Mouse (Mus musculus): ENCODE measurements around the gene Itgb2. TPM values are rescaled to one million over a fixed set of nuclear protein-coding genes. Genes with fewer than 3 reads are reported as not detected.

Itgb2 gene
- total and polyA plus RNA-seq, 3 experiments, result 20.0 to 49.2 (median 39.6) TPM

DNA sequence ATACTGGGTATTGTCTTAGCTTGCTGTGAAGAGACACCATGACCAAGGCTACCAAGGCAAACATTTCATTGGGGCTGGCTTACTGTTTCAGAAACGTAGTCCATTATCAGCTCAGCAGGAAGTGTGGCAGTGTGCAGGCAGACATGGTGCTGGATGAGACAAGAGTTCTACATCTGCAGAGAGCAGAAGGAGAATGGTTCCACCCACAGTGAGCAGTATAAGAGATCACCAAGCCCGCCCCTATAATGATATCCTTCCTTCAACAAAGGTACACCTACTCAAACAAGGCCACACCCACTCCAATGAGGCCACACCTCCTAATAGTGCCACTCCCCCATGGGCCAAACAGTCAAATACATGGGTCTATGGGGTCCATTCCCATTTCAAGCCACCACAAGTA lies 31.5 kb downstream of the Itgb2 start:
- peaks cover 97% of the 10 kb centered on the region for H3K36me3 ChIP-seq (replicated peaks)

GRCm38 (mm10) chr10:77565005-77565404 lies 35.0 kb downstream of the Itgb2 start:
- Histone ChIP-seq H3K4me1 (ENCODE audit: insufficient read depth, low read depth, low read length) (peaks cover 91% of the 10 kb centered on the region), H3K9me3 (replicated peaks) (no peaks in the 10 kb centered on the region), H3K27me3 (ENCODE audit: insufficient read depth, low read length) (no peaks in the 10 kb centered on the region), H3K36me3 (replicated peaks) (peaks cover 74% of the 10 kb centered on the region), H3K4me3 (ENCODE audit: low read depth, low read length) (peak overlapping the region; percentile 50; the same call in 1 of the 2 replicates)
- peak; percentile 73 for DNase-seq (ENCODE audit: low spot score)
- TF ChIP-seq GATA2 (IDR thresholded peaks at IDR 0.05; ENCODE audit: borderline replicate concordance, low read depth, low read length) (no peak), TAL1 (conservative IDR thresholded peaks at IDR 0.05; ENCODE audit: low read depth, low read length) (peak; percentile 74)
- peak; percentile 86 for ATAC-seq (ENCODE audit: extremely low read depth, insufficient number of reproducible peaks, low FRiP score, poor library complexity, severe bottlenecking)

More for the DNA sequence above, 31.5 kb downstream of the Itgb2 start:
- Histone ChIP-seq H3K4me3 (ENCODE audit: low read depth, low read length) (no peak overlapping the region), H3K9me3 (replicated peaks) (no peaks in the 10 kb centered on the region), H3K4me1 (ENCODE audit: insufficient read depth, low read depth, low read length) (peaks cover 90% of the 10 kb centered on the region), H3K27me3 (ENCODE audit: insufficient read depth, low read length) (no peaks in the 10 kb centered on the region)
- no peak for DNase-seq (ENCODE audit: low spot score)
- ATAC-seq (ENCODE audit: extremely low read depth, insufficient number of reproducible peaks, low FRiP score, poor library complexity, severe bottlenecking), result no peak
- no peak for TF ChIP-seq GATA2 (IDR thresholded peaks at IDR 0.05; ENCODE audit: borderline replicate concordance, low read depth, low read length)
- no peak for TF ChIP-seq CTCF (IDR thresholded peaks at IDR 0.05; ENCODE audit: low read depth, low read length)
- no peak for TF ChIP-seq TAL1 (conservative IDR thresholded peaks at IDR 0.05; ENCODE audit: low read depth, low read length)
- no peak for TF ChIP-seq POLR2AphosphoS5 (IDR thresholded peaks at IDR 0.05; ENCODE audit: insufficient replicate concordance, low read depth, low read length)
- no peak for TF ChIP-seq GATA1 (IDR thresholded peaks at IDR 0.05; ENCODE audit: borderline replicate concordance, low read length)

DNA sequence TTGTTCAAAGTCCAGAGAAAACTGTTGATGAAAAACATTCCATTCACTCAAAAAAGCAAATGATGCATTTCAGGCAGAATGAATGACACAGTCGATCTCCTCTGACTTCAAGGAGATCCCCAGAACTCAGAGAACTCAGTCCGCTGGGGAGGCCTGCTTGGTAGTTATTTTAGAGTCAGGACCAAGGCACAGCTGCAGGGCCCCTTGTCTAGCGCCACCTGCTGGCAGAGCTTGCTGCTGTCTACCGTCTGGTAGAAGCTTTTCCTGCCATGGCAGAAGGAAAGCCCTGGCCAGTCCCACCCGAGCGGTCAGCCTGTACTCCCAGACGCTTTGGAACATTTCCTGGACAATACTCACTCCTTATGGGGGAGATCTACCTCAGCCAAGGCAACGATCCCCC lies 36.6 kb downstream of the Itgb2 start:
- H3K4me3 ChIP-seq (ENCODE audit: low read depth, low read length), result no peak overlapping the region
- no peak for ATAC-seq (ENCODE audit: extremely low read depth, insufficient number of reproducible peaks, low FRiP score, poor library complexity, severe bottlenecking)
- no peaks in the 10 kb centered on the region for H3K9me3 ChIP-seq (replicated peaks)
- DNase-seq (ENCODE audit: low spot score), result no peak
- peaks cover 76% of the 10 kb centered on the region for H3K4me1 ChIP-seq (ENCODE audit: insufficient read depth, low read depth, low read length)
- H3K27me3 ChIP-seq (ENCODE audit: insufficient read depth, low read length), result no peaks in the 10 kb centered on the region
- peak; percentile 88 for TF ChIP-seq CTCF (IDR thresholded peaks at IDR 0.05; ENCODE audit: low read depth, low read length)
- no peak for TF ChIP-seq GATA1 (IDR thresholded peaks at IDR 0.05; ENCODE audit: borderline replicate concordance, low read length)
- TF ChIP-seq TAL1 (conservative IDR thresholded peaks at IDR 0.05; ENCODE audit: low read depth, low read length), result no peak
- TF ChIP-seq POLR2AphosphoS5 (IDR thresholded peaks at IDR 0.05; ENCODE audit: insufficient replicate concordance, low read depth, low read length), result no peak
- no peak for TF ChIP-seq GATA2 (IDR thresholded peaks at IDR 0.05; ENCODE audit: borderline replicate concordance, low read depth, low read length)
- peaks cover 65% of the 10 kb centered on the region for H3K36me3 ChIP-seq (replicated peaks)

- no peak for TF ChIP-seq CTCF (IDR thresholded peaks at IDR 0.05; ENCODE audit: low read depth, low read length)
- no peak for TF ChIP-seq GATA2 (IDR thresholded peaks at IDR 0.05; ENCODE audit: borderline replicate concordance, low read depth, low read length)
- TF ChIP-seq POLR2AphosphoS5 (IDR thresholded peaks at IDR 0.05; ENCODE audit: insufficient replicate concordance, low read depth, low read length), result no peak
- DNase-seq (ENCODE audit: low spot score) (no peak), ATAC-seq (ENCODE audit: extremely low read depth, insufficient number of reproducible peaks, low FRiP score, poor library complexity, severe bottlenecking) (no peak)
- no peaks in the 10 kb centered on the region for H3K9me3 ChIP-seq (replicated peaks)
- peaks cover 11% of the 10 kb centered on the region for H3K27me3 ChIP-seq (ENCODE audit: insufficient read depth, low read length)
- H3K36me3 ChIP-seq (replicated peaks), result peaks cover 37% of the 10 kb centered on the region
- H3K4me1 ChIP-seq (ENCODE audit: insufficient read depth, low read depth, low read length), result peaks cover 67% of the 10 kb centered on the region
- H3K4me3 ChIP-seq (ENCODE audit: low read depth, low read length), result no peak overlapping the region
These were observed 39.4 kb downstream of the Itgb2 start for GRCm38 (mm10) chr10:77569481-77569880.

- Histone ChIP-seq H3K27me3 (ENCODE audit: insufficient read depth, low read length) (peaks cover 14% of the 10 kb centered on the region), H3K4me1 (ENCODE audit: insufficient read depth, low read depth, low read length) (peaks cover 64% of the 10 kb centered on the region), H3K4me3 (ENCODE audit: low read depth, low read length) (no peak overlapping the region), H3K9me3 (replicated peaks) (no peaks in the 10 kb centered on the region), H3K36me3 (replicated peaks) (peaks cover 31% of the 10 kb centered on the region)
- no peak for DNase-seq (ENCODE audit: low spot score)
- TF ChIP-seq CTCF (IDR thresholded peaks at IDR 0.05; ENCODE audit: low read depth, low read length) (no peak), TAL1 (conservative IDR thresholded peaks at IDR 0.05; ENCODE audit: low read depth, low read length) (no peak), GATA2 (IDR thresholded peaks at IDR 0.05; ENCODE audit: borderline replicate concordance, low read depth, low read length) (no peak), GATA1 (IDR thresholded peaks at IDR 0.05; ENCODE audit: borderline replicate concordance, low read length) (no peak), POLR2AphosphoS5 (IDR thresholded peaks at IDR 0.05; ENCODE audit: insufficient replicate concordance, low read depth, low read length) (no peak)
- ATAC-seq (ENCODE audit: extremely low read depth, insufficient number of reproducible peaks, low FRiP score, poor library complexity, severe bottlenecking), result no peak
These were observed 40.1 kb downstream of the Itgb2 start for GRCm38 (mm10) chr10:77569973-77570658.

DNA sequence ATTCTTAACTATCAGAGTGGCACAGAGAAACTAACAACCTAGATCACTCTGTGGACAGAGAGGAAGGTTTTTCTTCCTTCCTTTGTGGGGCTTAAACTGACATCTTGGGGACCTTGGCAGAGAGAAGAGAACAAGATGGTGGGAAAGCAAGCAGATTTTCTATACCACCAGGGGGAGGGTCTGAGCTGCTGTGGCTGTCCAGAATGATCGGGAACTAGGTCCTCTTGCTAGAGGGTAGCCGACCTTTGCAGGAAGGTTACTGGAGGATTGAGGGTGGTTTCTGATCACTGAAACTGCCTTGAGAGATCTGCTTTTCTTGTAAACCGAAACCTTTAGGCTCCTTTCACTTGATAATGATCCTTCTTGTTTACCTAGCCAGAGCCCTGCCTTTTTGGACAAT lies 42.2 kb downstream of the Itgb2 start:
- no peak for ATAC-seq (ENCODE audit: extremely low read depth, insufficient number of reproducible peaks, low FRiP score, poor library complexity, severe bottlenecking)

More for the DNA sequence above, 42.2 kb downstream of the Itgb2 start:
- peaks cover 11% of the 10 kb centered on the region for H3K36me3 ChIP-seq (replicated peaks)
- TF ChIP-seq CTCF (IDR thresholded peaks at IDR 0.05; ENCODE audit: low read depth, low read length), result no peak
- TF ChIP-seq TAL1 (conservative IDR thresholded peaks at IDR 0.05; ENCODE audit: low read depth, low read length), result no peak
- no peak for TF ChIP-seq GATA1 (IDR thresholded peaks at IDR 0.05; ENCODE audit: borderline replicate concordance, low read length)
- no peak for TF ChIP-seq GATA2 (IDR thresholded peaks at IDR 0.05; ENCODE audit: borderline replicate concordance, low read depth, low read length)
- H3K4me1 ChIP-seq (ENCODE audit: insufficient read depth, low read depth, low read length), result peaks cover 43% of the 10 kb centered on the region
- no peaks in the 10 kb centered on the region for H3K9me3 ChIP-seq (replicated peaks)
- no peak for DNase-seq (ENCODE audit: low spot score)
- no peak overlapping the region for H3K4me3 ChIP-seq (ENCODE audit: low read depth, low read length)
- H3K27me3 ChIP-seq (ENCODE audit: insufficient read depth, low read length), result peaks cover 14% of the 10 kb centered on the region

Measured in G1E (cell line).